Mouse (Mus musculus): Measurements from ENCODE around the gene Fam169b.

The Fam169b gene

DNA sequence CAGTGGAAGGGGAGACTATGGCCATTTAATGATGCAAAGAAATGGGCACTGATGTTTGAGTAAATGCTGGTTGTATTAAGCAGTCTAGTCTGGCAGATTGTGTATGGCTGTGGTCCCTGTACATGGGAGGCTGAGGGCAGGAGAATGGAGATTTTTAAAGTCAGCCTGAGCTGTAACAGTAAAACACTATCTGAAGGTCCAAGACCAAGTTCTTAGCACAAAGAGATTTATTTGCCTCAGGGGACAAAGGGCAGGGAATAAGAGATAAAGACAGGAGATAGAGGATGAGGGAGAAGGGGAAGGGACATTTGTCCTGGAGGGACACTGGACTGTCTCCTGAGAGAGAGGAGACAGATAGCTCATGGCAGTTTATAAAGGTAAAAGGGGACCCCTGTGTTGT lies at the start of gene Fam169b:
Gene Fam169b, plus strand, starts transcription at position 325 of the 400 bp plus-strand sequence.
- no peak for DNase-seq (ENCODE audit: low spot score in 2 of 2)

DNA sequence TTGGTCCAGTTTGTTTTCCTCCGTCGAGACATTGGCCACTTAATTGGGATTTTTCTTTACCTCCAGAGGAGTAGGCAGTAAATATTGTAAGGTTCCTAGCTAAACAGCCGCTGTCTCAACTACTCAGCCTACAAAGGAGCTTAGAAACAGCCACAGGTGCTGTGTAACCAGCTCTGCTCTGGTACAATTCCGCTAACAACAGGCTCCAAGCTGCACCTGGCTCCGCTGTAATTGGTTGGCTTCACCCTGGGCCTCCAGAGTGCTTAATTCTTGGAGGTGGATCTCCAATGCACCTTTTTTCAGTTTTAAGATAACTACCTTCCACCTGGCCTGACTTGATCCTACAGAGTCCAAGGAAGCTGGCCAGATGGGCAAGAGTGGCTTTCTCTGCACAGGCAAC lies 49.6 kb upstream of the Fam169b start:
- DNase-seq (ENCODE audit: low spot score in 2 of 2): no peak

DNA sequence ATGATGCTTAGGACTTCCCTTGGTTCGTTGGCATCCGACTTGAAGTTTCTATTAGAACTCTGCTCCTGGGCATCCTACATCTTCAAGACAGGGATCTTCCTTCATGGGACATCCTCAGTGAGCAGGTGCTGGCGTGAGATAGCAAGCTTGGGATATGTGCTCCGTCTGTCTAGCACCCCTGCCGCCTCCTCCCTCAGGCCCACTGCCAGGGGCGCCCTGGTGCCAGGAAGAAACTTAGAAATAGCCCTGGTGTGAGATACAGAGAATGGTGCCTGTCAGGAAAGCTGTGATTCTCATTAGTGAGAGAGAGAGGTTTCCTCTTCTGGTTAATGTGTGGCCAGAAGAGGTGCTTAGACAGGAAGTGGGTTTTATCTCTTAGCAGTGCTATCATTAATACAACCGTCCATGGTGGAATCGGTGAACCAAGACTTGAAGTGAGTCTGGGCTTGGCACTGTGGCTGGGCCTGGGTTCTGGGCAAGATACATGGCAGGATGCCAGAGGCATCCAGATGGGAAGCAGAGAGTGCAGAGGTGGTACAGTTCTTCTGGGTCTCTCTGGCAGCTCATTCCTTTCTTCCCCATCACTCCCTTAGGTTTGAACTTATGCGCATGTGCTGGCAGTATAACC lies 48.1 kb upstream of the Fam169b start:
- no peak for DNase-seq (ENCODE audit: low spot score in 2 of 2)

DNA sequence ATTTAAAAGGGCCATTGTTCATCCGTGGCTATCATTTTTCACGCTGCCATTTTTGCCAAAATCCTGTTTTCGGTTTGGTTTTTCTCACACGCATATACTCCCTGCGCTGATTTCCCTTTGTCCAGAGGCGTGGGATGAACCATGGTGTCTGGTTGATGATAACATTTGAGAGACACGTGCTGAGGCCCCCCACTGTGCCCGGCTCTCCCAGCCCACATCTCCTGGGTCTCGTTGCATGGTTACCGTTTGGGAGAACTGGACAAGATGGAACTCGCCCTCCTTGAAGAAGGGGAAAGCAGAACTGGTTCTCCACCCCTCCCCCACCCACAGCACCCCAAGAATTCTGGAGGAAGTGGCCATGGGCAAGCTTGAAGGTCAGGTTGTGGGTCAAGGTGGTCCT lies 46.6 kb upstream of the Fam169b start:
- no peak for DNase-seq (ENCODE audit: low spot score in 2 of 2)

DNA sequence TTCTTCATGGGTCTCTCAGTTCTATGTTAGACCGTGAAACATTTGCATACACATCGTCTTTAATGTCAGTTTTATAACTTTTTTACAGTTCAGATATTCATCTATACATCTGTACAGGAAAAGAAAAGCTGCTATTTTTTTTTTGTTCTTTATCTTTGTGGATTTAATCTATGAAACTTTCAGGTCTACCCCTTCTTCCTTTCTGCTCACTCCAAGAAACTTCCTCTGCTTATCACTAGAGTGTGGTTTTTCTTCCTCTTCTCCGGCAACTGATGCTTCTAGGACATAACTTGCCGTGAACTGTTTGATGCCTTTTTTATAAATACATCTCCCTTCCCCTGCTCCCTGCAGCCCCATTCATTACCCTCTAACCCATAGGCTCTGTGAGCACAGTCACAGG lies 46.0 kb upstream of the Fam169b start:
- DNase-seq (ENCODE audit: low spot score in 2 of 2): no peak

DNA sequence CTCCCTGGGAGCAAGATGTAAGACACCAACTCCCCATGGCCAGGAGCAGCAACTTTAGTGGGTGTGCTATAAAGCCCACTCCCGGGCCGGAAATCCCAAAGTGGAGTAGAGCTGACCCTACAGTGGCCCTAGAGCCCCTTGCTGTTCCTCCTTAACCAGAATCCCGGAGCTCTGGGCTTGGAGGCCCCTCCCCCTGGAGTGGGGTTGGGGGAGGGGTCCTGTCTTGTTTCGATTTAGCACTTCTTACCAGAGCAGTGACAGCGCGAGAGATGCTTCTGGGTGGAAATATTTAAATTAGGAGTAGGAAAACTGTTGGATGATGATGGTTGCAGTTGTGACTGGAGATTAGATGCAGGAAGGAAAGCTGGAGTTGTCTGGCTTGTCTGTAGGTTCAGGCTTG lies 45.1 kb upstream of the Fam169b start:
- DNase-seq (ENCODE audit: low spot score in 2 of 2): no peak

DNA sequence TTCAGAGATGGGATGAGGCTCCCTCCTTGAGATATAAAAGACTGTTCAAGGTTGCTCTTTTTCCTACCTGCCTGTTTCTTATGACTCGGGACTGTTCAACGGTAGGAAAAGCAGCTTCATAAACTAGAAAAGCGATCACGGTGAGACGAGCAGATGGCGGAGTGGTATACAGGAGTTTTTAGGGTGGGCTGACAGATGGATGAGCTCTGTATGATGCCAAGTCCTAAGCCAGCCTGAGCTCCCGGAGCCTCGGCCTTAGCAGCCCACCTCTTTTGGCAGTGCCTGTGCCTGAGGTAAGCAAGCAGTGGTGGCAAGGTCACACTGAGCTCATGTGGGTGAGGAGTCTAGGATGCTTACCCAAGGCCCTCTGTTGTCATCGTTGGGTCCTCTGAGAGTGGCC lies 42.8 kb upstream of the Fam169b start:
- no peak for DNase-seq (ENCODE audit: low spot score in 2 of 2)

DNA sequence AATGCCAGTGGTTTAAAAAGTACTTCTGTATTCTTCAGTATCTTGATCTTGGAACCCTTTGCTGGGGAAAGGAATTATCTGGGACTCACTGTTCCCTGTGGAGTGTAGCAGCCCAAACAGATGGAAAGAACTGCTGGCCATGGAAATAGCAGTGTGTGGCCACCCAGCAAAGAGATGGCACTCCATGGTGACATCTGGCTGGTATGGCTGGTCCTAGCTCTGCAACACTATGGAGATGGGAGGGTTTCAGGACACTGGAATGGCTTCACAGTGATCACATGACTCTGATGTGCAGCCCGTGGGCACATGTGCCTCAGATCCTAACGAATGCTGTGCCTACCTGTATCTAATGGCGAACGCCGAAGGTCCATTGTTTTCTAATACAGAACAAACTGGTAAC lies 41.1 kb upstream of the Fam169b start:
- no peak for DNase-seq (ENCODE audit: low spot score in 2 of 2)

DNA sequence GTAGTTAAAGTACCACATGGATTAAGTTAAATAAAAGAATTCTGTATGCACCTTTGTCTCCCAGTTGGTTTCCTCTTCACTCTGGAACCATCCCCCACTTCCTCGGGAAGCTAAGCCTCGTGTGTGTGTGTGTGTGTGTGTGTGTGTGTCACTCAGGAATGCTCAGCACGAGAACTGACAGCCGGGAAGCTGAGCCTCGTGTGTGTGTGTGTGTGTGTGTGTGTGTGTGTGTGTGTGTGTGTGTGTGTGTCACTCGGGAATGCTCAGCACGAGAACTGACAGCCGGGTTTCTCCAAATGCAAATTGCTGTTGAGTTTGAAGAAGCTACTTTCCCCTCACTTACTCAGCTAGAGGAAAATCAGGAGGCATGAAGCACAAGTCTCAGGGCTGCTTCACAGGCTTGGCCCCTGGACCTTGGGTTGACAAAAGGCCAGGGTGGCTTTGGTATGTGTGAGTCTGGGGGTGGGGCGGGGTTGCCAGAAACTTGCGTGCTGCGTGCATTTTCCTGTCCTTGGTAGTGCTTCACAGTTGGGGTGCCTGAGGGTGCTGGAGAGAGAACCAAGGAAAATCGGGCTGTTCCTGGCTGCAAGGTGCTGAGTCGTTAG lies 39.9 kb upstream of the Fam169b start:
- no peak for DNase-seq (ENCODE audit: low spot score in 2 of 2)

DNA sequence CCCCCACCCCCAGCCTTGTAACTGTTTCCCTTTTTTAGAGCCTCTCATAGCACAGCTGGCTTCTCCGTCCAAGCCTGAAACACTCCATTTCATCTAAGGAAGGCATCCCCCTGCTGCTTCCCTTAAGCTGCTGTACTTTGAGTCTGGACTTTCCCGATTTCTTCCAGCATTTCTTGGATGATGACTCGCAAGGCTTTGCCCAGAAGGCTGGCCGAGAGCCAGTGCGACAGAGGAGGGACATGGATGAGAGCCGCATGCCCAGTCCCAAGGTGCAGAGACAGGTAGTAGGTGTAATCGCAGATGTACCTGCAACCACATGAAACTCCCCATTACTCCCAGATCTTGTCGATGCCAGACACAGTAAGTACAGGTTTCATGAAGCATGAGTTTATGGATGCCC lies 36.8 kb upstream of the Fam169b start:
- no peak for DNase-seq (ENCODE audit: low spot score in 2 of 2)

DNA sequence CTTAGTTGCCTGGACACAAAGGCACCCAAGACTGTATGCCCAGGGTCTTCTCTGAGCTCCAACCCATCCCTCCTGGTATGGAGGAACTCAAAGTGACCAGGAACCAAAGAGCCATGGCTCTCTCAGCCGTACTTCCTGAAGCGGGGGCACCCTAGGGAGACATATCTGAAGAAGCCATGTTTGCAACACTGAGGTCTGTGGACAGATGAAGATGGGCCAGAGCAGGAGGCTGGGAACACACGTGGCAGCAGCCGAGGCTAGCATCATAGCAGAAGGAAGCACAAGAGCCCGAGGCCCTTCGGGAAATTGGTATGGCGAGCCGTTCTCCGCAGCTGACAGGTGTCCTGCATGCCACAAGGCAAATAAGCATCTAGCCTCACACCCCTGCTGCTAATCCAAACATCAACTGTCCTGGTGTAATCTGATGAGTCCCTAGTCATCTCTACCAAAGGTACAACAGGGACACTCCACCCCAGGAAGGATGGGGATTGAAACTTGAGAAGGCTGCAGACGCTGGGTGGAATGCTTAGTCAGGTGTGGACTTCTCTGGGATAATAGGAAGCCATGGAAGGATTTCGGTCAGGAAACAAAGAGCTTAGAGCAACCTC lies 34.3 kb upstream of the Fam169b start:
- no peak for DNase-seq (ENCODE audit: low spot score in 2 of 2)

DNA sequence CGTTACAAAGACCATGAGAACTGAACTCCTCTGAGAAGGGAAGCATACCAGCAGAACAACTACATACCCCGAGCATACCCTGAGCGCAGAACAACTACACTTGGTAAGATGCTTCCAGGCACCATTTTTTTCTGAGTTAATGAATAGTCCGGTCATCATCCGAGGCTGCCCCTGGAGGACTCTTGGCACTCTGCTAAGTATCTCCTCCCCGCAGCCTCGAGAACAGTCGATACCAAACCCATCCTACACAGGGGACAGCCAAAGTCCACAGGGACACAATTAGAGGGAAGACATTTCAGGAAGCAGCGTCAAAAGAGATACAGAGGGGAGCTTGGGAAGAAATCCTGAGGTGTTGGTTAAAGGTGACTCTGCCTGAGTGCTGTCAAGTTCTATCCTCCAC lies 32.4 kb upstream of the Fam169b start:
- no peak for DNase-seq (ENCODE audit: low spot score in 2 of 2)

DNA sequence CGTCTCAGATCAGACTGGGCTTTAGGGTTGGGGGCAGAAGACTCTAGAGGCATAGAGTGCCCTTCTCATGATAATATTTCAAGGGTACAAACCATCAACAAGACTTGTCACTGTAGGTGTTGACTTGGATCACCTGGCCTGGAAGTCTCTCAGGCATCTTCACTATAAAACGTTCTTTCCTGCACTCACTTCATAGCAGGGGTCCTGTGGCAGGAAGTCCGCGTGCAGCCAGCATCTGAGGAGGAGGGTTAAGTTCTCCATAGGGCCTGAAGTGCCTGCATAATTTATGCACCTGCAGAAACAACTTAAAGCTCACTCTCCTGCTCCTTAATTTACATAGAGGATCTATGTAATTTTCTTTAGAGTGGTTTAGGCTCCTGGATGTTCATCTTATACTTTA lies 28.0 kb upstream of the Fam169b start:
- DNase-seq (ENCODE audit: low spot score in 2 of 2): no peak

DNA sequence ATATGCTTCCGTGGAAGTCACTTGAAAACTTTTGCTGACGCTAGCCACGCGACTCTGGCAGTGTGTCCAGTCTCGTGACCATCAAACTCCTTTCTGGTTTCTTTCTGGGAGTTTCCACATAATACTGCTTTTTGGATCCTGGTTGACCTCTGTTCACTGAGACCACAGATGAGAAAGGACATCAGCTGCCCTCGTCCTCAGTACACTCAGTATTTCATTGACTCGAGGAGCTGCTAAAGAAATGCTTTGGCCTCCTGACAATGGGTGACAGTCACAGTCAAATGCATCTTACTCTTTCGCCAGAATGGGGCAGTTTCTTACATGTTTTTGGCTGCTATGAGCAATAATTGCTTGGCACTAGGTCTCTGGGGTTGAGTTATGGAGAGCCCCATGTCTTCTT lies 27.4 kb upstream of the Fam169b start:
- DNase-seq (ENCODE audit: low spot score in 2 of 2): no peak

DNA sequence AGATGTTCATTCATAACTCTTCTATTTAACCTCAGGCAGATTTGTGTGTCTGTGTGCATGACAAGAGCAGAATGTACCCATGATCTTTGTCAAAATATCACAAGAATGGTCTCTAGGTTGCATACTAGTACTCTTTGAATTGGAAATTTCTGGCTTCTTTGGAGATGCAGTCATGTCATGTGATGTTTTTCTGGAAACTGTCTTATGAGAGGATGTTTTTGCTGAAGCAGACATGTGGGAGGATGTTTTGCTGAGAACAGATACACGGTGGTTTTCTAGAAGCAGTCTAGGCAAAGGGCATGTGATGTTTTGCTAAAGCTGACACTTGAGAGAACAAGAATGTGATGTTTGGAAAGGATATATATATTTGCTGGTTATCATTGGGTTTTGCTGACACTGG lies 23.2 kb upstream of the Fam169b start:
- DNase-seq (ENCODE audit: low spot score in 2 of 2): no peak

DNA sequence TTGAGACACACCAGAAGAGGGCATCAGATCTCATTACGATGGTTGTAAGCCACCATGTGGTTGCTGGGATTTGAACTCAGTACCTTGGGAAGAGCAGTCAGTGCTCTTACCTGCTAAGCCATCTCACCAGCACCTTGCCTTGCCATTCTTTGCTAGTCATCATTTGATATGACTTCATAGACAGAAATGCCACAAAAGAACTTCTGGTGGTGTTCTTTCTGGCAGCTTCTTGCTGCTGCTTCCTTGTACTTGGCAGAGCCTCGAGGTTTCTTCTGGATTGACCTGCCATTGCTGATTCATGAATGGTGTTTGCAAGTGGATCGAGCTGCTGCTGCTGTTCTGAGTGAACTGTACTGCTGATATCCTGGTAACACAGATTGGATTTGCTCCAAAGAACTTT lies 22.7 kb upstream of the Fam169b start:
- DNase-seq (ENCODE audit: low spot score in 2 of 2): no peak

DNA sequence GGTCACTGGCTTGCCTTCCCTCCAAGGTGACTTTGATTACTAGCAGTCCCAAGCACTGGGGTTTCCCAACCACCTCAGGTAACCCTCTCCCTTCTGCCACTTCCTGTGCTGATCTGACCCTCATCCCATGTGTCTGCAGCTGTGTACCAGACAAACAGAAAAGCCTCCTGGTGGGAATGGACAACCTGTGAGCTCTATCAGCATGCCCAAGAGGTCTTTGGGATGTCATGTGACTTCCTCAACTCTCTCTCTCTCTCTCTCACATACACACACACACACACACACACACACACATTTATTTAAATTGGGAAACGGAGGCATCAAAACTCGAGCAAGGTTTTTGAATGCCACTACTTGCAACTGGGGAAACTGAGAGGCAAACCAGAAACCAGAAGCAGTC lies 15.9 kb upstream of the Fam169b start:
- DNase-seq (ENCODE audit: low spot score in 2 of 2): no peak

DNA sequence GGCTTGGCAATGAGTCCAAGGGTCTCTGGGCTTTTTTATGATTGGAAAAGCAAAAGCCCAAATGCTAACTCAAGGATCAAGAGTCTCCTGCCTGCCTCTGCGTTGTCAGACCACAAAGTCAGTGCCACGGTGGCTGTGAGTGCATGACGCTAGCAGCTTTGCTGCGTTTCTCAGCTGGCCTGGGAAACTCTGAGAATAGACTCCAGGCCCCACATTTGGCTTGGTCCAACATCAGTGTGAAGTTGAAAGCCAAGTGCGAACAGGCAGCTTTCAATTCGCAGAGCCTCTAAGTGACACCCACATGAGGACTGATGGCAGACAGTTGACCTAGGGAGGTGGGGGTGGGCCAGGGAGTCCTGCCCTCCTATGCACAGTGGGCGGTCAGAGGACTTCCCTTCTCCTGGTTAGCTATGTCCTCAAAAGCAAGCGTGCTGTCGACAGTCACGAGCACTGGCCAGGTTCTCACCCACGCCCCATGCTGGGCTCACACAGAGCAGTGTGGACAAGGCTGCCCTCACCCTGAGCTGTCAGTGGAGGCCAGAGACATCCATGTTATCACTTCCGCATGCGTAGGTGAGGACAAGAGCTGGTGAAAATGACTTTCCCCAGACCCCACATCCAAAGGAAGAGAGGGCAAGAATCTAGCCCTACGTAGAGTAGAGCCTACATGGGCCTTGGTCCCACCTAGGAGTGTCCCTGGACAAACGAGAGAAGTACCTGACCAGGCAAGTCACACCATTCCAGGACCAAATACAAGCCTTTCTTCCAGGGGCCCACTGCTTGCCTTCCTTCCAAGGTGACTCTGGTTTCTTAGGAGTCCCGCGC lies 15.1 kb upstream of the Fam169b start:
- DNase-seq (ENCODE audit: low spot score in 2 of 2): no peak

DNA sequence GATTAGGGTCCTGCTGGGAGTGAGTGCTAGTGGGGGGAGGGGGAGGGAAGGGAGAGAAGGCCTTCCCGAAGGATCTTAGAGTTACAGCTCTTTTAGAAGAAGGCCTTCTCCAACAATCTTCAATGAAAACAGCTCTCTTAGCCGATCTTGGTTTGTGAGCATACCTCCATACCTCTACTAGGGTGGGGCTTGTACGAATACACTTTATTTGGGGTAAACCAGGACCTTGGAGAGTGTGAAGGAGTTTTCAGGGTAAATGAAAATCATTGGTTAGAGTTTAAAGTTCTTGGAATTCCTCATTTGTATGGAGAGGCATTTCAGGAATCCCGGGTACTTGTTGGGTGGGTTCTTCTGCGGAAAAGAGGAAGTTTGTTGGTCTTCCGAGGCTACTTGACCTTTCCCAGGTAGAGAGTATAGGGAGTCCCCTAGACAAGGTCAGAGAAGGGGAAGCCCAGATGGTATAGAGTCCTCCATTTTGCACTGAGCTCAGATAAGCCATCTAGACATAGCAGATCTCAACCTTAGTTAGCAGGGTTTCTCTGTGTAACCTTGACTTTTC lies 14.0 kb upstream of the Fam169b start:
- no peak for DNase-seq (ENCODE audit: low spot score in 2 of 2)

DNA sequence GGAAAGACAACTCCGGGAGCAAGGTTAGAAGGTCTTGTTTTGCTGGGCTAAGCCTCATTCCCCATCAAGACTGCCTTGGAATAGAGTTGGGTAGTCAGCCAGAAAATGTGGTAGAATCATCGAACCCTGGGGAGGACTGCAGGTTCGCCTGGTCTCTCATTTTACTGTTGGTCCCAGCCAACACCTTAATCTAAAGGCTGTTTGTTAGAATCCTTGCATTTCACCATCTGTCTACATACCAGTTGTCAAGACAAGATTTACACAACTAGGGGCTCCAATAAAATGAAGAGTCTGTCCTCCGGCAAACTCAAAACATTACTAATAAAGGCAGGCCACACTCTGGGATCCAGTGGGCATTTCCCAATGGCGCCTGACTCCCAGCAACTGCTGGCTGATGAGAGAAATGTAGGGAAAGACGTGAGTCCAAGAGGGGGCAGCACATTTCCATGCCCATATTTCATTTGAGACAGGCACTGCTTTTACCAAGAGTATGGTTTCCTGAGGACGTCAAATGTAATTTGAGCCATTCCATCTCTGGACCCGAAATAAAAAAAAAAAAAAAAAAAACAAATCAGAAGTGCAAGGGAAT lies 10.9 kb upstream of the Fam169b start:
- DNase-seq (ENCODE audit: low spot score in 2 of 2): no peak

DNA sequence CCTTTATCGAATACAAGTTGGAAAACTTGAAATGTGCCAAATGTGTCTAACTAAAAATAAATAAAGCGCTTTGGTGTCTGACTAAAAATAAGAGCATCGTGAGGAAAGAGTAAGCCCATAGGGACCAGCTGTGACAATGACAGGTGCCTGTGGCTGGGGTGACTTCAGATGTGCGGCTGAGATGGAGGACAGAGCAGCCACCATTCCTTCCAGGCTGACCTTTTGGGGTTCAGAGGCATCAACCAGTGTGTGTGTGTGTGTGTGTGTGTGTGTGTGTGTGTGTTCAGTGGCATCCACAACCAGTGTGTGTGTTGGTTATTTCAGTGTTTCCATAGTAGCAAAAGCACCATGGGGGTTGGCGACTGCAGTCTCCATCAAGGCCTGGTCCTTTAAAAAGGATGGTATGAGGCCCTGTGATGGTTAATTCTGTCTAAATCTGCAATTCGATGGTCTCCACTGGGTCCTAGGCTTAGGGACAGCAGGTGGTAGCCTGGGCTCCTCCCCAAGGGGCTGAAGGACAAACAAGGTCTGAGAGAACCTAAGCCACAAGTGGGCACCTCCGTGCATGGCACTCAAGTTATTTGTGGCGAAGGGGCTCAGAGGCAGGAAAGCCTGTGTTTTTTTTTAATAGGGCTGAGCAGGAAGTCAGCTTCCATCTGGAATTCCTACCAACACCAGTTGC lies 10.2 kb upstream of the Fam169b start:
- no peak for DNase-seq (ENCODE audit: low spot score in 2 of 2)

All from urinary bladder, postnatal 36 days (tissue).